Mouse (Mus musculus): ENCODE data around the gene Casz1. TPM values are rescaled to one million over a fixed set of nuclear protein-coding genes. Genes with fewer than 3 reads are reported as not detected.

Gene Casz1
- total RNA-seq, 2 experiments from 2014 or later = 0.55 to 0.75 TPM

GRCm38 (mm10) chr4:148890892-148891838 is 86.9 kb downstream of the Casz1 start:
- ATAC-seq (replicated peaks; ENCODE audit: low FRiP score, low TSS enrichment, poor library complexity, severe bottlenecking) = peak; percentile 38; the same call in 1 of the 2 replicates

- ATAC-seq (replicated peaks; ENCODE audit: low FRiP score, low TSS enrichment, poor library complexity, severe bottlenecking) = no peak
These were observed 91.9 kb downstream of the Casz1 start for GRCm38 (mm10) chr4:148896125-148896524.

DNA sequence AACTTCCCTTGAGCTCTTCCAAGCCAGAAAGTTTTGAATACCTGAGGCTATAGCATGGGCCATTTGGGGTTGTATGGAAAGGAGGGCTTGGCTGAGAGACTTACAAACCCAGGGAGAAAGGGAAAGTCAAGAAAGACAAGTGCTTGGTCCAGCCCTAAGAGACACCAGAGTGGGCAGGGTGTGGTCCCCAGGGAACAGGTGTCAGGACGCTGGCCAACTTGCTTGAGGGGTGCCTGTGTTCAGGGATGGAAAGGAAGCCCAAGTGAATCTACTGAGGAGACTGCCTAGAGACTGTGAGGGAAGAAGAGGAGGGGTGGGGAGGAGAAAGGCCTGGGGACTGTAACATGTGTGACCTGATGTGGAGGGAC is 95.7 kb downstream of the Casz1 start:
- no peak for ATAC-seq (replicated peaks; ENCODE audit: low FRiP score, low TSS enrichment, poor library complexity, severe bottlenecking)

DNA sequence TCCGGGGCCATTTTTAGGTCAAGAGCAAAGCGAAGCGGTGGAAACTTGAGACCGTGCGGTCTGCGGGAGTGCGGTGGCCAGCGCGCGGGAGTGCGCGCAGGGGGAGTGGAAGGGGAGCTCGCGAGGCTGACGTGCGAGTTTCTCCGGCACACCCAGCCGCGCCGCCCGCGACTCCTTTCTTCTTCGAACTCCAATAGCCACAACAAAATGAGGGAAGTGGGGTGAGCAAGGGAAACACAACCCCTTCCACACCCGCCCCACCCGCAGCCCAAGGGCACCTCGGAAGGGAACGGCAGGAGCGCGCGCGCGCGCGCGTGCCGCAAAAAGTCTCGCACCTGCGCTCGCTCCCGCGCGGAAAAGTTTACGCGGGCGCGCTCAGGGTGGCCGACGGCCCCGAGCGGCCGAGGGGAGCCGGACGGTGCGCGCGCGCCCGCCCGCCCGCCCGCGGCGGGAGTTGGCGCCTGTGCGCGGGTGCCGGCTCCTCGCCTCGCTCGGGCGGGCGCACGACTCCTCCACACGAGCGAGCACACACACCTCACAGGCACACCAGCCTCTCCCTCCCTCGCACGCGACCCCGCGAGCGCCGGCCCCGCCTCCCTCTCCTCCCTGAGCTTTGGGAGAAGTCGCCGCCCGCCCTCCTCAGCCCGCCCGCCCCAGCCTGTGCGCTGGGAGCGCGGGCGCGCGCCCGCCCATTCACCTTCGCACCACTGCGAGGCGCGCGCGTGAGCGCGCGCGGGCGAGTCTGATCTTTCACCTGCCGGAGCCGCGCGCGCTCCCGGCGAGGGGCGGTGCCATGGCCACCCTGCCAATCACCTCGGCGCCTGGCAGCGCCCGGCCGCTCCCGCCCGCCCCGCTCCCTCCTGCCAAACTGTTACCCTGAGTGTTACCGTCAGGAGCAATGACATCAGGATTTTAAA is 96.3 kb downstream of the Casz1 start:
- ATAC-seq (replicated peaks; ENCODE audit: low FRiP score, low TSS enrichment, poor library complexity, severe bottlenecking) = peak; percentile 72

DNA sequence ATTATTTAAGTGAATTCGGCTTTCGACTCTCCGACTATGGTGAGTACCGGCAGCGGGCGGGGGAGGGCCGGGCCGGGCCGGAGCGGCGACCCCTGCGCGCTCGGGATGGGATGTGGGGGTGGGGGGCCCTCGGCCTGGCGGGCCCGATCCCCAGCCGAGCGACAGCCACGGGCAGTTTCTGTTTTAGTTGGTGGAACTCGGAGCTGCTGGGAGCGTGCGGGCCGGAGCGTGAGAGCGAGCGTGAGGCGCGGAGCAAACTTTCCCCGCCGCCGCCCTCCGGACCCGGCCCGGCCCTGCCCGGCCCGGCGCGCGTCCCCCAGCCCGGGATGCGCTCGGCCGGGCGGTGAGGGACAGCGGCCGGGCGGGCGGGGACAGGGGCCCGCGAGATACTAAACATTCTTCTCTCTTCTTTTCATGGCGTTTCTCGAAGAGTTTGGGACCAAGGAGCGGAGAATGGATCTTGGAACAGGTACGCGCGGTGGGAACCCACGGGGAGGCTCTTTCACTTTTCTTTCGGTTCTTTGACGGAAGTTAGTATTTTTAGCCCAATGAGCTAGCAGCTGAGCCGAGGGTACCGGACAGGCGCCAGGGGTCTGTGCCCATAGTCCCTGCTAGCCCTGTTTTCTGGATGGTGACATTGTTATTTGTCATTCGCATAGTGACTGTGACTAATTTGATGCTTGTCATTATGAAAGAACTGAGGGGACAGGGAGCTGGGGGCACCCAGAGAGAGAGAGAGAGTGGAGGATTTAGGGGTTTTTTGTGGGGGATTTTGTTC is 97.2 kb downstream of the Casz1 start:
- no peak for ATAC-seq (replicated peaks; ENCODE audit: low FRiP score, low TSS enrichment, poor library complexity, severe bottlenecking)

GRCm38 (mm10) chr4:148902919-148903727 is 98.9 kb downstream of the Casz1 start:
- peak; percentile 52; the same call in 1 of the 2 replicates for ATAC-seq (replicated peaks; ENCODE audit: low FRiP score, low TSS enrichment, poor library complexity, severe bottlenecking)

GRCm38 (mm10) chr4:148905295-148905694 is 101.1 kb downstream of the Casz1 start:
- no peak for ATAC-seq (replicated peaks; ENCODE audit: low FRiP score, low TSS enrichment, poor library complexity, severe bottlenecking)

DNA sequence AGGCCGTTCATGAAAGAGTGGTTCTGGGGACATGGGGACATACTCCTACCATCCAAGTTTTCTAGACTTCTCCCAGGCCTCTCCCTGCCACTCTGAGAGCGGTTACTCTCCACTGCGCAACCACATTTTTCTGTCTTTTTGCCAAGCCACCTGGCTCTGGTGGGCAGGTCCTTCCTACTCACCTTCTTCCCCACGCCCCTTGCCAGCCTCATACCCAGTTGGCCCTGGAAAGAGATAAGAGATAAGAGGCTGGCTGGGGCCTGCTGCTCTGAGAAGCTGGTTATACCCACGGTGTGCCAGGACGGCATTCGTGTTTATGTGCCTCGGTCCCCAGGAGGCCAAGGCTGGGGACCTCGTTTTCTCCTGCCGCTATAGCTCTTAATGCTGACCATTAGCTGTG is 102.6 kb downstream of the Casz1 start:
- ATAC-seq (replicated peaks; ENCODE audit: low FRiP score, low TSS enrichment, poor library complexity, severe bottlenecking) = no peak

DNA sequence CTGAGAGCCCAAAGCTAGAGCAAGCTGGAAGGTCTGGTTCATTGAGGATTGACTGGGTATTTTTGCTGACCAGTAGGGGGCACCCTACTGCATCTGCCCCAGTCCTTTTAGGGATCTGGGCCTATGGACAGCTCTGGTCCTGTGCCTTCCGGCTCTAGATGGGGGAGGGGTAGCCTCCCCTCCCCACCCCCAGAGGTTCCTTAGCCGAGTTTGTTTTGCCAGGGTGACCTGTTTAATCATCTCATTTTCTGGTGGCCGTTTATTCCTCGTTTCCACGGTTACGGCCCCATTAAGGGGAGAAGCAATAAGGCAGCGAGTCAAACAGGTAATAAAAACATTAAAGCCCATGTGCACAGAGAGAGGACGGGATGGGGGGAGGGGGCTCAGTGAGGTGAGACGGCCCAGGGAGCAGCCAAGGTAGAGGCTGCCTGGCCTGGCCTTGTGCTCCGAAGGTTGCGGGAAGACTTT is 104.0 kb downstream of the Casz1 start:
- no peak for ATAC-seq (replicated peaks; ENCODE audit: low FRiP score, low TSS enrichment, poor library complexity, severe bottlenecking)

- ATAC-seq (replicated peaks; ENCODE audit: low FRiP score, low TSS enrichment, poor library complexity, severe bottlenecking) = no peak
These were observed 104.7 kb downstream of the Casz1 start for GRCm38 (mm10) chr4:148908760-148909510.

DNA sequence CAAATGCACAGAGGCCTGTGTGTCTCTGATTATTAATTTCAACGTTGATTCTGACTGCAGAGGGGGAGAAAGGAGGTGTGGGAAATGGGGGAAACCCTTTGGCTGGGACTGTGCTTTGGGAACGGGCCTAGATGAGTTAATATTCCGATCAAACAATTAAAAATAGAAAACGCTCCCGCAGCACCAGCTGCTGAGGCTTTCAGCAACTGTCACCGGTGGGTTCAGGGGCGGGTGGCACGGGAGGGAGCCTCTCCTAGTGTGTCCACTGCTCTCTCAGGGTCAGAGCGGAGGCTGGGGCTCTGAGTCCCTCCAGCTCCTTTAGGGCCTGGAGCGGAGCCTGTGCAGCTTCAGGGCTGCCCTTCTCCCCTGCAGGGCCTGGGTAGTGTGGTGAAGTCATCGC is 105.3 kb downstream of the Casz1 start:
- no peak for ATAC-seq (replicated peaks; ENCODE audit: low FRiP score, low TSS enrichment, poor library complexity, severe bottlenecking)

GRCm38 (mm10) chr4:148912134-148912533 is 107.9 kb downstream of the Casz1 start:
- no peak for ATAC-seq (replicated peaks; ENCODE audit: low FRiP score, low TSS enrichment, poor library complexity, severe bottlenecking)

DNA sequence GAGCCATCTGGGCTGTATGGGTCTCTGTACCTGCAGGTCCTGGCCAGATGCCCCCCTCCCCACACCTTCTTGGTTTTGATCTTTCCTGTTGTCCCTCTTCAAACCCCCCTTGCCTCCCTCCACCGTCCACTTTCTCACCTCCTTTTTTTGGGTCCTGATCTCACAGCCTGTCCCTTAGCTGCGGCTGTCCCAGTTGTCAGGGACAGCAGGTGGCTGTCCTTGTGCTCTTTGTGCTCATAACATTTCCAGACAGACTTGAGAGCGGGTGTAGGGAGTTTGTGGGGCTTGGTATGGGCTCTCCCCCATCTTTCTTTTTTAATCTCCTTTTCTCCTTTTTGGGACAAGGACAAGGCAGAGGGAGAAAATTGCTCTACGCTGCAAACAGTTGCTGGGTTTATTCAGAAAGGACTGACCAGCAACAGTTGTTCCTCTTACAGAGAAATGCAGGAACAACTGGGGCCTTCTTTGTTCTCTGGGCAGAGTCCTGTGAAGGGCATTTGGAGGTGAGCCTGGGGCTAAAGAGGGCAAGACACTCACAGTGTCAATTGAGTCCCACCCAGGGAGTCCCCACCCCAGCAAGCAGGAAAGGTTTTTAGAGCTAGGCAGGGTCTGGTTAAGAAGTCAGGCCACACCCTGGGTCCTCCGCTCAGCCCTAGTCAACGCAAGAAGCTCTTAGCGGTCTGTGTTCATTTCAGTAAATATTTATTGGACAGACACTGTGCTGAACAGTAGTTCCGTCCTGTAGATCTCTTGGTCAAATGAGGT is 108.8 kb downstream of the Casz1 start:
- ATAC-seq (replicated peaks; ENCODE audit: low FRiP score, low TSS enrichment, poor library complexity, severe bottlenecking) = no peak

GRCm38 (mm10) chr4:148914863-148915622 is 110.8 kb downstream of the Casz1 start:
- ATAC-seq (replicated peaks; ENCODE audit: low FRiP score, low TSS enrichment, poor library complexity, severe bottlenecking) = peak; percentile 44; the same call in 1 of the 2 replicates

DNA sequence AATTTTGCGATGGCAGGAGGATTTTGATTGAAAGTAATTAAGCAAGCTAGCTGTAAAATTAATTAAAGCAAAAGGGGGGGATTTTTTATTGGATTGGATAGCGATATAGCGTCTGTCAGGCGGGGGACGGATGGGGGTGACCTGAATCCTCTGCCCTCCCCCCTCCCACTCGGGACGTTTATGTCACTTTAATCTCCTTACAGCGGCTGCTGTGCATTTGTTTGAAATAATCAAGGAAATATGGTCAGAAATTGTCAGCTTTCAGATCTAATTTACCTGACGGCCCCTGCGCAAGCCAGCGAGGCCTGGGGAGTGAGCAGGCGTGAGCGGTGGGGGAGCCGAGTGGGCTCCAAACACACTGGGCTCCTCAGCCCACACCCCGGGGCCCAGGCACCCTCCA is 111.6 kb downstream of the Casz1 start:
- no peak for ATAC-seq (replicated peaks; ENCODE audit: low FRiP score, low TSS enrichment, poor library complexity, severe bottlenecking)

GRCm38 (mm10) chr4:148918707-148919447 is 114.6 kb downstream of the Casz1 start:
- ATAC-seq (replicated peaks; ENCODE audit: low FRiP score, low TSS enrichment, poor library complexity, severe bottlenecking) = no peak

Data from megakaryocyte-erythroid progenitor cell, adult 5-6 weeks (primary cell).